ENCODE assay signal across 22 mouse cellular contexts in the genomic region with DNA sequence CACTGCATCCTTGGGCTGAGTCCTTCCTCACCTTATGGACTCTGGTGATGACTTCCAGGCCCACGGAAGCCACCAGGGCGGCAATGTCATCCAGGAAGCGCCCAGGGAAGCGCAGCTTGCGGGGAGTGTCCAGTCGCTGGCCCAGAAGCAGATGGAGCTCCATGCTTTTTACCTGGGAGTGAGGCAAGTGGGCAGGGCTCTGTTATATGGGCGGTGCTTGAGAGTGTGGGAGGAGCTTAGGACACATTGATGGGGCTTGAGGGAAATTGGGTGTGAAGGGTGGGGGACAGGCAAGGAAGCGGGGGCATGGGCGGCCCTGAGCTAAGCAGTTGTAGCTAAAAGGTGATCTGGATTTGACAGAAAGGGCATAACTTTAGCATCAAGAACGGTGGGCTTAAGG. TPM values are rescaled to one million over a fixed set of nuclear protein-coding genes. Genes with fewer than 3 reads are reported as not detected.
"Had no signal": no experiment of that assay in that cellular context is flagged by ENCODE, and none has a peak within 500 bp of the region (broad histone marks: within the 10 kb centered on the region; RNA-seq: fewer than 3 reads in every experiment).

No protein-coding gene starts in this region.

- H3K27ac ChIP-seq: kidney, postnatal 0 days; layer of hippocampus, adult 2 months; limb, embryonic 10.5 days; limb, embryonic 13.5 days; liver, embryonic 13.5 days; midbrain, embryonic 12.5 days; neural tube, embryonic 13.5 days; stomach, postnatal 0 days had no signal

- H3K36me3 ChIP-seq: liver, embryonic 13.5 days; neural tube, embryonic 13.5 days had no signal

- DNase-seq: kidney, postnatal 25 days; layer of hippocampus, adult 9-11 months; liver; liver, embryonic 13.5 days; lung, adult 2 months; lung, postnatal 14 days; lung, postnatal 4 days; right cerebral cortex, adult 18-20 months; right cerebral cortex, postnatal 14 days; right cerebral cortex, postnatal 4 days; thymus, adult 2 months; thymus, postnatal 14 days; thymus, postnatal 4 days had no signal

- H3K4me3 ChIP-seq: layer of hippocampus, adult 2 months; limb, embryonic 10.5 days; limb, embryonic 13.5 days; liver, embryonic 13.5 days; midbrain, embryonic 12.5 days; myocyte; neural tube, embryonic 13.5 days had no signal

- H3K9me3 ChIP-seq: limb, embryonic 10.5 days; limb, embryonic 13.5 days; liver, embryonic 13.5 days; midbrain, embryonic 12.5 days; neural tube, embryonic 13.5 days had no signal

- H3K4me1 ChIP-seq: limb, embryonic 13.5 days; midbrain, embryonic 12.5 days; neural tube, embryonic 13.5 days had no signal

- H3K4me2 ChIP-seq: limb, embryonic 13.5 days; liver, embryonic 13.5 days; midbrain, embryonic 12.5 days; neural tube, embryonic 13.5 days had no signal

- H3K27me3 ChIP-seq: limb, embryonic 13.5 days; liver, embryonic 13.5 days; midbrain, embryonic 12.5 days; neural tube, embryonic 13.5 days had no signal

- ATAC-seq: midbrain, embryonic 16.5 days had no signal

- H3K9ac ChIP-seq: limb, embryonic 13.5 days; liver, embryonic 13.5 days; midbrain, embryonic 12.5 days; neural tube, embryonic 13.5 days had no signal

RNA-seq across cellular contexts. Expression of a gene that starts 10.9 kb away (rescaled TPM):
- polyA plus RNA-seq: myocyte had no signal
